Mouse (Mus musculus) liver, embryonic 11.5 days (tissue): ENCODE measurements around the gene Baz2a. TPM values are rescaled to one million over a fixed set of nuclear protein-coding genes. Genes with fewer than 3 reads are reported as not detected.
"Not testable (repeated sequence)": the region's sequence is repeated elsewhere in the genome, so short reads cannot be mapped to it uniquely, and the experiment has no call there.

Source experiments
- ATAC-seq: fragments of 200-750 bp; cut with Nextera tagmentation; replicated peaks from 2 replicates; pipeline ENCODE4 v1.8.0; 2017; ENCODE audit warnings: moderate number of reproducible peaks, mild to moderate bottlenecking, moderate TSS enrichment, moderate library complexity; ENCODE audit not compliant: low FRiP score
- DNase-seq: peaks from one replicate; pipeline ENCODE4 v3.0.0-alpha.2; 2017; ENCODE audit warnings: low spot score
- H3K27ac ChIP-seq: fragments of 300-500 bp; sonication (generic); 2 replicates; pipeline ENCODE4 v1.5.1; 2014; ENCODE audit warnings: mild to moderate bottlenecking, low read depth, low read length, control low read depth
- H3K27me3 ChIP-seq: fragments of 300-500 bp; sonication (generic); replicated peaks from 2 replicates; pipeline ENCODE4 v1.6.1; 2014; ENCODE audit warnings: low read length, mixed read lengths; ENCODE audit not compliant: control insufficient read depth, insufficient read depth
- H3K36me3 ChIP-seq: fragments of 300-500 bp; sonication (generic); 2 replicates; pipeline ENCODE4 v1.6.1; 2014; ENCODE audit warnings: mild to moderate bottlenecking, low read length, moderate library complexity, mixed read lengths; ENCODE audit not compliant: control insufficient read depth, insufficient read depth
- H3K4me1 ChIP-seq: fragments of 300-500 bp; sonication (generic); replicated peaks from 2 replicates; pipeline ENCODE4 v1.6.1; 2014; ENCODE audit warnings: low read length, mixed read lengths; ENCODE audit not compliant: control insufficient read depth, insufficient read depth
- H3K4me2 ChIP-seq: fragments of 300-500 bp; sonication (generic); 2 replicates; pipeline ENCODE4 v1.6.1; 2014; ENCODE audit warnings: mild to moderate bottlenecking, control low read depth, moderate library complexity
- H3K4me3 ChIP-seq: fragments of 300-500 bp; sonication (generic); 2 replicates; pipeline ENCODE4 v1.5.1; 2014; ENCODE audit warnings: low read depth, low read length, control low read depth
- H3K9ac ChIP-seq: fragments of 300-500 bp; sonication (generic); 2 replicates; pipeline ENCODE4 v1.6.1; 2014; ENCODE audit warnings: low read depth, low read length, control low read depth
- H3K9me3 ChIP-seq: fragments of 300-500 bp; sonication (generic); 2 replicates; pipeline ENCODE4 v1.6.1; 2016; ENCODE audit warnings: low read length, inconsistent platforms, mixed read lengths; ENCODE audit not compliant: control insufficient read depth
- WGBS: fragments of 180-500 bp; shearing (Covaris S2); extraction: QIAGEN DNeasy Blood & Tissue Kit; methylation state at CpG from one replicate; pipeline ENCODE4 v1.1.7; 2014; 5-methylcytosine and 5-hydroxymethylcytosine counted together
- polyA plus RNA-seq: library from polyadenylated mRNA; unstranded; fragments of >200 nt; fragmentation: Nextera tagmentation; extraction: Ambion mirVana; gene quantifications from 2 replicates; pipeline ENCODE4 v1.2.1, GENCODE M21; 2014

Baz2a gene
- polyA plus RNA-seq, 1 experiment from 2014 or later = 11.1 TPM

DNA sequence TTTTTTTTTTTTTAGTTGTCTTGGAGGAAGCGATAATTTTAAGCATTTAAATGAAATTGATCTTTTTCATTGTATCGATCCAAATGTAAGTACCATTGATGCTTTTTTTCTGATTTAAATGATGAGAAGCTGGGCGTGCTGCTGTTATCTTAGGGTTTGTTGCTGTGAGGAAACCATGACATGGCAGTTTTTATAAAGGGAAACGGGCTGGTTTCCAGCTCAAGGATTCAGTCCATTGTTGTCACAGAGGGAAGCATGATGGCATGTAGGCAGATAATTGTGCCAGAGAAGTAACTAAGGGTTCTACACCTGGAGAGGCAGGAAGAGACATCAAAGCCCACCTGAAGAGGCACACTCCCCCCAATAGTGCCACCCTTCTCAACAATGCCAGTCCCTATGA lies 22.2 kb upstream of the Baz2a start:
- Histone ChIP-seq H3K4me2 (no peak overlapping the region), H3K27ac (no peak overlapping the region), H3K36me3 (peaks cover 44% of the 10 kb centered on the region), H3K9me3 (no peaks in the 10 kb centered on the region), H3K4me3 (no peak overlapping the region), H3K9ac (no peak overlapping the region), H3K4me1 (peaks cover 4% of the 10 kb centered on the region), H3K27me3 (no peaks in the 10 kb centered on the region)
- 68% methylated on average over 4 of the region's 4 CpGs for WGBS
- ATAC-seq (no peak), DNase-seq (no peak)

- H3K27ac ChIP-seq, H3K4me3 ChIP-seq, DNase-seq, H3K9ac ChIP-seq, H3K27me3 ChIP-seq, H3K4me1 ChIP-seq, H3K4me2 ChIP-seq, ATAC-seq, H3K9me3 ChIP-seq: not testable (repeated sequence)
- peaks cover 44% of the 10 kb centered on the region for H3K36me3 ChIP-seq
- 92% methylated on average over 2 of the region's 2 CpGs for WGBS
Measured at GRCm38 (mm10) chr10:128070432-128070831, 20.9 kb upstream of the Baz2a start.

- not testable (repeated sequence) for H3K4me3 ChIP-seq, H3K4me2 ChIP-seq, H3K9me3 ChIP-seq, H3K4me1 ChIP-seq, ATAC-seq, H3K27ac ChIP-seq, DNase-seq, H3K36me3 ChIP-seq, H3K27me3 ChIP-seq, H3K9ac ChIP-seq
- WGBS = 79% methylated on average over 5 of the region's 5 CpGs
Measured at GRCm38 (mm10) chr10:128078269-128078668, 13.1 kb upstream of the Baz2a start.

- Histone ChIP-seq H3K4me1 (peaks cover 16% of the 10 kb centered on the region), H3K9me3 (no peaks in the 10 kb centered on the region), H3K27me3 (no peaks in the 10 kb centered on the region), H3K4me3 (no peak overlapping the region), H3K9ac (no peak overlapping the region), H3K4me2 (no peak overlapping the region), H3K27ac (no peak overlapping the region), H3K36me3 (peaks cover 19% of the 10 kb centered on the region)
- DNase-seq (no peak), ATAC-seq (no peak)
- 70% methylated on average over 1 of the region's 1 CpGs for WGBS
Measured at GRCm38 (mm10) chr10:128080496-128080895, 10.9 kb upstream of the Baz2a start.

GRCm38 (mm10) chr10:128081807-128082476 lies 9.4 kb upstream of the Baz2a start:
- H3K27me3 ChIP-seq = no peaks in the 10 kb centered on the region
- no peaks in the 10 kb centered on the region for H3K9me3 ChIP-seq
- H3K9ac ChIP-seq = peak overlapping the region; percentile 79
- peaks cover 27% of the 10 kb centered on the region for H3K36me3 ChIP-seq
- H3K4me3 ChIP-seq = peak overlapping the region; percentile 99
- peak overlapping the region; percentile 93 for H3K4me2 ChIP-seq
- 44% methylated on average over 6 of the region's 6 CpGs for WGBS
- DNase-seq = no peak
- no peak overlapping the region for H3K27ac ChIP-seq
- ATAC-seq = no peak
- peaks cover 16% of the 10 kb centered on the region for H3K4me1 ChIP-seq

DNA sequence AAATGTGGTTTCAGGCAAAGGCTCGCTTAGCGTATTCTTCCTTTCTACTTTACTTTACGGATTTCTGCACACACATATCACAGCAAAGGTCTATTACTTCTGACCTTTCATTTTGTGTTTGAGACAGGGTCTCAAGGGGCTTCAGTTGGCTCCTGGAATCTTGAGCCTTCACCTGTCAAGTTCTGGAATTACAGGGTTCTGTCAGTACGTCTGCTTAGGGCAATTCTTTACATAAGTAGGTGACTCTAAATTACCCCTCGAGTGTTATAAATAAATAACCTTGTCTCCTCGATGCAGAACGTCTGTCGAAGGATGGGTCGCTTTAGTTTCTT lies 8.9 kb upstream of the Baz2a start:
- no peaks in the 10 kb centered on the region for H3K27me3 ChIP-seq
- H3K4me3 ChIP-seq = peak overlapping the region; percentile 99
- H3K9ac ChIP-seq = peak overlapping the region; percentile 79
- H3K9me3 ChIP-seq = no peaks in the 10 kb centered on the region
- DNase-seq = no peak
- no peak for ATAC-seq
- 5% methylated on average over 9 of the region's 9 CpGs for WGBS
- peaks cover 16% of the 10 kb centered on the region for H3K4me1 ChIP-seq
- H3K36me3 ChIP-seq = peaks cover 28% of the 10 kb centered on the region
- H3K4me2 ChIP-seq = peak overlapping the region; percentile 93
- peak overlapping the region; percentile 74 for H3K27ac ChIP-seq

- peak within 1 kb of the TSS; percentile 93 for H3K27ac ChIP-seq
- WGBS = under 1% methylated on average over 34 of the region's 34 CpGs
- ATAC-seq = peak; percentile 96
- H3K4me1 ChIP-seq = peaks cover 19% of the 10 kb centered on the region
- H3K27me3 ChIP-seq = no peaks in the 10 kb centered on the region
- H3K9me3 ChIP-seq = no peaks in the 10 kb centered on the region
- H3K4me2 ChIP-seq = peak within 1 kb of the TSS; percentile 93
- H3K4me3 ChIP-seq = peak within 1 kb of the TSS; percentile 99
- peak; percentile 92 for DNase-seq
- peaks cover 33% of the 10 kb centered on the region for H3K36me3 ChIP-seq
- H3K9ac ChIP-seq = peak within 1 kb of the TSS; percentile 97
Measured at GRCm38 (mm10) chr10:128082880-128083421, 8.4 kb upstream of the Baz2a start, which contains the start of gene Atp5b. Gene Atp5b (plus strand): TSS chr10:128083273.

DNA sequence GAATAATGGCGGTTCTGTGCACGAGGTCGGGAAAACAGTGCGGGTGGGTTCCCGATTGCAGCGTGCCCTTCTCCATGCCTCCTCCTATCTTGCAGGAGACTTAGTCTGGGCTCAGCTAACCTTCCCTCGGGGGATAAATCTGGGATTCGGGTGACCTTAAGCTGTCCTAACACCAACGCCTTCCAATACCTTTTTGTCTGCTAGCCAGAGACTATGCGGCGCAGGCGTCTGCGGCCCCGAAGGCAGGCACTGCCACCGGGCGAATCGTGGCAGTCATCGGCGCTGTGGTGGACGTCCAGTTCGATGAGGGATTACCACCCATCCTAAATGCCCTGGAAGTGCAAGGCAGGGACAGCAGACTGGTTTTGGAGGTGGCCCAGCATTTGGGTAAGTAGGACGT lies 7.7 kb upstream of the Baz2a start:
- peak overlapping the region; percentile 93 for H3K27ac ChIP-seq
- ATAC-seq (no peak), DNase-seq (no peak)
- H3K9me3 ChIP-seq = no peaks in the 10 kb centered on the region
- peak overlapping the region; percentile 97 for H3K9ac ChIP-seq
- H3K27me3 ChIP-seq = no peaks in the 10 kb centered on the region
- H3K4me2 ChIP-seq = peak overlapping the region; percentile 84
- under 1% methylated on average over 22 of the region's 22 CpGs for WGBS
- peaks cover 22% of the 10 kb centered on the region for H3K4me1 ChIP-seq
- H3K4me3 ChIP-seq = peak overlapping the region; percentile 99
- H3K36me3 ChIP-seq = peaks cover 41% of the 10 kb centered on the region

- Histone ChIP-seq H3K4me3 (peak overlapping the region; percentile 99), H3K36me3 (peaks cover 45% of the 10 kb centered on the region), H3K27me3 (no peaks in the 10 kb centered on the region), H3K9ac (peak overlapping the region; percentile 97), H3K27ac (peak overlapping the region; percentile 93), H3K9me3 (no peaks in the 10 kb centered on the region), H3K4me2 (peak overlapping the region; percentile 84), H3K4me1 (peaks cover 27% of the 10 kb centered on the region)
- no peak for DNase-seq
- 3% methylated on average over 3 of the region's 3 CpGs for WGBS
- ATAC-seq = no peak
Measured at GRCm38 (mm10) chr10:128084160-128084559, 7.2 kb upstream of the Baz2a start.
